Mouse (Mus musculus): Measurements from ENCODE around the gene Igfbp7.

Gene Igfbp7

GRCm38 (mm10) chr5:77378027-77378426 is 29.8 kb downstream of the Igfbp7 start:
- DNase-seq: no peak

DNA sequence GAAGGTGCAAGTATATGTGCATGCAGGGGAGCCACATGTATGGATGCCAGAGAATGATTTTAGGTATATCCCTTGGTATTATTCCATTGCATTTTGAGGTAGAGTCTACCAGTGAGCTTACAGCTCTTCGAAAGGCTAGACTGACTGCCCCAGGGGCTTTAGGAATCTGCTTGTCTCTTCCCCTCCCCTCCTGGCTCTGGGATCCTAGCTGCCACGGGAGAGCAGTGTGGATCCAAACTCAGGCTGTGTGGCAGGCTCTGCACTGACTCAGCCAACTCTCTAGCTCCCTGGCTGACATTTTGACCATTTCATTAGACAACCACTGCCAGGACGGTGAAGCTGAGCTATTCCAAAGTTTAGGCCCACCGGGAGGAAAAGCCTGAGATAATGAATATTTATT is 32.3 kb downstream of the Igfbp7 start:
- no peak for DNase-seq

DNA sequence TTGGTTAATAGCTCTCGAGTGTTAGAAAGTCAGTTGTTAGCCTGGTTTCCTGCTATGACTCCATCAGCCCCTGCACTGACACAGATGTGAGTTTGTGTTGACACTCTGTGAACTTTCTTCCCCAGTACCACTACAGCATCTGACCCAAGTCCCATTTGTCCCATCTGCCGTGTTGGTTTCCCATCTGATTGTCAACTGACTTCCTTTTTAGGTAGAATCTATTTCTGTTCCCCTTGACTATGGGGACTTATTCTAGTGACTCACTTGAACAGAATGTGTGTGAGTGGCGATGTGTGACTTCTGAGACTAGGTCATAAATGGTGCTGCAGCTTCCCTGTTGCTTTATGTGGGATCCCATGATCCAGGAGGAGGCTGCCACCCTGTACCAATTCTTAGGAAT is 32.9 kb downstream of the Igfbp7 start:
- no peak for DNase-seq

- peak; percentile 52 for DNase-seq
Measured at GRCm38 (mm10) chr5:77372778-77373177, 35.1 kb downstream of the Igfbp7 start.

DNA sequence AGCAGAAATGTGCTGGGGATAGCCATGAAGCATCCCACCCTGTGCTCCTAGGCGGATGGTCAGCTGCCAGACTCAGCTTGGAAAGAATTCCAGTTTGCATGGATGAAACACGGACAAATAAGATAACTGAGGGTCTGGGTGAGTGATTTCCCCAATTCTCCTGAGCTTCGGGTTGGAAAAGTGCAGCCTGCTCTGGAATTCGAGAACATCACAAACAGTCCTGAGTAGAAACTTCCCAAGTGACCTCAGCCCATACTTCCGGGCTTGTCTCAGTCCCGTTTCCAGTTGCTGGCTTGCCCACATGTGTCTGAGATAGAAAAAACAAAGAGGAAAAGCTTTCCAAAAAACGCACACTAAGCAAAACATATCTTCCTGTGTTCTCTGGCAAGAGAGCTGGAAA is 35.6 kb downstream of the Igfbp7 start:
- DNase-seq: peak; percentile 60

- DNase-seq: no peak
Measured at GRCm38 (mm10) chr5:77370378-77370892, 37.4 kb downstream of the Igfbp7 start.

- no peak for DNase-seq
Measured at GRCm38 (mm10) chr5:77369394-77369793, 38.4 kb downstream of the Igfbp7 start.

GRCm38 (mm10) chr5:77368194-77368593 is 39.6 kb downstream of the Igfbp7 start:
- no peak for DNase-seq

DNA sequence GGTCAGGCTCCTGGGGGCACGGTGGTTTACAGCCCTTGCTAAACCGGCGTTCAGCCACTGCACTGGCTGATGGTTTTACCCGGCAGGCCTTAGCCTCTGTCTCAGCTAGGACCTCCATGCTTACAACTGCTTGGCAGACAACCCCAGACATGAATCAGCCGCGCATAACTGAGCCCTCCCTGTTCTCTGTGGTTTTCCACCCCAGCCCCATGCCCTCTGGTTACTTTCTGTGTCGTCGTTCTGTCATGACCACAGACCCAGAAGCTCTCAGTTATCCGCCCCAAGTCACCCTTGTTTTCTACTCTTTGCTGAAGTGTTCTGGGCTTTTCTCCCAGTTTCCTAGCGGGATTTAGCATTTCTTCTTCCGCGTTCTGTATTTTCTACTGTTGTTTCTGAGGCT is 40.2 kb downstream of the Igfbp7 start:
- no peak for DNase-seq

GRCm38 (mm10) chr5:77367145-77367544 is 40.7 kb downstream of the Igfbp7 start:
- no peak for DNase-seq

DNA sequence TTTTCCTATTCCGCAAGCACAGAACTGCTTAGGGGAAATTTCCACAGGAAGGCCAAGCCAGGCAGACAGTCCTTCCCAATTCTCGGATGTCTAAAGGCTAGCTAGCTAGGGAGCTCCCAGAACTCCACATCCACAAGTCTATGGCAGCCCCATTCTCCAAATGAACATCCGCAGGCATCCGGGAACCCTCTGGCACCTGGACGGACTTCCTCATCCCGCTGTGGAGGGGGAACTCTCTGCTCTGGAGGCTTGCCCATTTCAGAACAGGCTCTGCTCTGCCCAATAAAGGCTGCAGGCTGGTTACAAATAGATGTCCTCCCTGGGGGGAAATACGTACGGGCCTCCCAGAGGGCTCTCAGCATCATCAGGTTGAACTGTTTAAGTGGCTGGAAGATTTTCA is 41.5 kb downstream of the Igfbp7 start:
- DNase-seq: no peak

DNA sequence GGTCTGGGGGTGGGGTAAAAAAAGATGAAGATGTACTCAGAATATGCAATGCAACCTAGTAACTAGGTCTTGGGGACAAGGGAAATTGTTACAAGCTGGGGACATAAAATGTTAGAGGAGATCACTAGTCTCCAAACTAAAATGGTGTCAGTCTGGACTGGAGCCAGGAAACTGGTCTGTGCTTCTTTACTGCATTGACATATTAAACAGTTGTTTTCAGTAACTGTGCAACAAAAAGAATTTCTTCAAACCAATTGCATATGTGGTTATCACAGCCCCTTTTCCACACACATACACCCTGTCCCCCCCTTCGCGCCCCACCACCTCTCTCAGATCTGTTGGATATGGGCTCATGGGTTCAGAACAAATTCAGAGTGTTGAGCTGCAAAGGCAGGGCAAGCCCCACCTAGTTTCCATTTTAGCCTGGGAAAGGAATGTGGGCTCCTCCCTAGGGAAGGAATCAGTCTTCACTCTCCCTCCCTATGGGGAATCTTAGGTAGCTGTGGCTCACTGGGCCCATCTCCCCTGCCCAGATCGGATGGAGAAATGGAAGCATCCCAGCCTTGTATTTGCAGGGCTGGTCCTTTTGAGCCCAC is 43.3 kb downstream of the Igfbp7 start:
- DNase-seq: no peak

- no peak for DNase-seq
Measured at GRCm38 (mm10) chr5:77363650-77364049, 44.2 kb downstream of the Igfbp7 start.

DNA sequence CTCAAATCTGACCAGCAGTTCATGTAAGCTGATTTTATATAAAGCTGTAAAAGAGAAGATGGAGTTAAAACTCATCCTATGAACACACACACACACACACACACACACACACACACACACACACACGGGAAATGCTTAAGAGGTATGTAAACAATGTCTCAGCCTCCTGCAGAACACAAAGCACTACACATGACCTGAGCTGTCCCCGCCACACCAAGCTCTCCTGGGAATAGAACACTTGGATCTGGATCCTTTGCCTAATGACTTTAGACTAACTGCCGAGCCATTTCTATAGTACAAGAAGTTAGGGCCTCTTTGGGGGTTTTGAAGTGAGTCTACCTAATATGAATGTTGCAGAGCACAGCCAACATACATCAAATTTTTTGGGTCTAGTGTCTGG is 45.7 kb downstream of the Igfbp7 start:
- peak; percentile 51 for DNase-seq

DNA sequence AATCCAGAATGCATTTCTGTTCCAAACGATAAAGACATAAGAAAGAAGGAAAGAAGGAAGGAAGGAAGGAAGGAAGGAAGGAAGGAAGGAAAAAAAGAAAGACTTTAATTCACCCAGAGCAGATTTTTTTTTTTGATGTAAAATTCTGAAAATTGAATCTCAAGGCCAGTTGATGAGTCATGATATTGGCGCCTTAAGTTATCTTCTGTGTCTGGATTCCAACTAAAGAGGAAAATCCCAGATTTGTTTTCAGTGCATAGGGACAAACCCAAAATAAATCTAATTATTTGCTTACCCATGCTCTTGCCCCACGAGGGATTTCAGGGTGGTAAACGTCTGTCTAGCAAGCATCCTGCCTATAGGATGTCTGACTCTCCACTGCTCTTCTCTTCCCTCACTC is 46.8 kb downstream of the Igfbp7 start:
- no peak for DNase-seq

- DNase-seq: no peak
Measured at GRCm38 (mm10) chr5:77359971-77360370, 47.9 kb downstream of the Igfbp7 start.

GRCm38 (mm10) chr5:77358347-77358746 is 49.5 kb downstream of the Igfbp7 start:
- DNase-seq: peak; percentile 80

DNA sequence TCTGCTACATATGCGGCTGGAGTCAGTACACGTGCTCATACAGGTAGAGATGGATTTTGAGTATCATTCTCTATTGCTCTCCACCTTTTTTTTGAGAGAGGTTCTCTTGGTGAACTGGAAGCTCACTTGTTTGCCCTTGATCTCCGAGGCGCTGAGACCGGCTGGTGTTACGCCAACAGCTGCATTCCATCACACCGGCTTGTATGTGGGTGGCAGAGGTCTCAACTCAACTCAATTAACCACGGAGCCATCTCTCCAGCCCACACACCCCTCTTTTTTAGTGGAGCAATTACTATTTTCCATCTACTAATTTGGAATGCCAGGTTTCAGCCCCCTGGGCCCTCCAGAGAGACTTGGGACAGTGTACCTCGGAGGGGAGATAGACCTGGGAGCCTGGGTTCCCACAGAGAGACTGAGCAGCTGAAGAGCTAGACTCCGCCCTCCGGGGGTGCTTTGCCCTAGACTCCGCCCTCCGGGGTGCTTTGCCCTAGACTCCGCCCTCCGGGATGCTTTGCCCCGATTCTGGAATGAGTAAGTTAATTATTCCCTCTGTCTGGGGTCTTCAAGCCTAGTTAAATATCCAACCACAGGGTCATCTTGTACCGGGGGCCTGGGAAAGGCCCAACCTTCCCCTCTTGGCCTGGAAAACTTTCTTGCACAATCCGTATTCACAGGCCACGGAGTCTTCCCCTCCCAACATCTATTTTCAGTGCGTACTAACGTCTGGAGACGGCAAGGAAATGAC is 50.3 kb downstream of the Igfbp7 start:
- peak; percentile 88 for DNase-seq

- DNase-seq: peak; percentile 33
Measured at GRCm38 (mm10) chr5:77355307-77356265, 52.3 kb downstream of the Igfbp7 start.

- peak; percentile 95 for DNase-seq
Measured at GRCm38 (mm10) chr5:77354361-77354787, 53.5 kb downstream of the Igfbp7 start.

- DNase-seq: no peak
Measured at GRCm38 (mm10) chr5:77351691-77352090, 56.1 kb downstream of the Igfbp7 start.

- no peak for DNase-seq
Measured at GRCm38 (mm10) chr5:77349971-77350658, 57.7 kb downstream of the Igfbp7 start.

DNA sequence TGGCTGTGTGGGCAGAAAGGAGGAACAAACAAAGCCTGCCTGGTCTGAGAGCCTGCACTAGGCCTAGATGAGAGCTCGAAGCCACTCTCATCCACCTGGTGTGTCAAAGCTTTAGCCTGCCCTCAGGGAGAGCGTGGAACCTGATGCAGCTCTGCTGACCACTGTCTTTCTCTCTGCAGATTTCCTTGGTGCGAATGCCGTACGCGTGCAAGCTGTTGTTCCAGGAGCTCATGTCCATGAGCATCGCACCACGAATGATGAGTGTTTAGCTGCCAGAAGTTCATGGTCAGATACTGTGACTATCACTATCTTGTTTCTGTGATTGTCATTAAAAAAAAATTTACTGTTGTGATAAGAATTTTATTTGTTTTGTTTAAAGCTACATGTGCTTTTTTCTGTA is 58.9 kb downstream of the Igfbp7 start:
- no peak for DNase-seq
